Mouse (Mus musculus): ENCODE results near the gene Pitpnm1.

- no peak for TF ChIP-seq RAD21 (IDR thresholded peaks at IDR 0.05; ENCODE audit: low read depth, low read length)
- no peak for TF ChIP-seq ZKSCAN1 (IDR thresholded peaks at IDR 0.05; ENCODE audit: low read depth, low read length)
- TF ChIP-seq NELFE (IDR thresholded peaks at IDR 0.05; ENCODE audit: low read depth, low read length) = no peak
- TF ChIP-seq USF2 (IDR thresholded peaks at IDR 0.05; ENCODE audit: borderline replicate concordance in 1 of 2, insufficient read depth in 1 of 2, low read depth in 1 of 2, low read length in 2 of 2) = no peak
- TF ChIP-seq JUND (IDR thresholded peaks at IDR 0.05; ENCODE audit: low read depth, low read length) = no peak
- TF ChIP-seq POLR2A (IDR thresholded peaks at IDR 0.05; ENCODE audit: control insufficient read depth in 1 of 2, insufficient read depth in 1 of 2, low read depth in 1 of 2, low read length in 2 of 2, poor library complexity in 1 of 2) = no peak
- TF ChIP-seq CTCF (IDR thresholded peaks at IDR 0.05 in 2 of 3, conservative IDR thresholded peaks at IDR 0.05 in 1 of 3; ENCODE audit: control insufficient read depth in 1 of 3, insufficient read depth in 1 of 3, low read depth in 2 of 3, low read length in 3 of 3, poor library complexity in 1 of 3, severe bottlenecking in 1 of 3) = no peak
- TF ChIP-seq EP300 (IDR thresholded peaks at IDR 0.05; ENCODE audit: low read depth in 1 of 2, low read length in 2 of 2) = no peak
- TF ChIP-seq TAL1 (IDR thresholded peaks at IDR 0.05; ENCODE audit: low read length) = no peak
- no peak for TF ChIP-seq ZNF384 (IDR thresholded peaks at IDR 0.05; ENCODE audit: low read depth, low read length)
- TF ChIP-seq TBP (IDR thresholded peaks at IDR 0.05; ENCODE audit: low read depth, low read length) = no peak
These were observed 44.4 kb upstream of the Pitpnm1 start for GRCm38 (mm10) chr19:4055216-4055946.
